Mouse (Mus musculus): ENCODE measurements around the gene Acer2. TPM values are rescaled to one million over a fixed set of nuclear protein-coding genes. Genes with fewer than 3 reads are reported as not detected.

The Acer2 gene
- polyA plus RNA-seq, 1 experiment from 2014 or later = 36.0 TPM

GRCm38 (mm10) chr4:86857113-86858069 lies 16.8 kb upstream of the Acer2 start, which contains the start of gene Rps6:
Gene Rps6, minus strand, starts transcription at chr4:86857412.
- H3K4me2 ChIP-seq = peak within 1 kb of the TSS; percentile 89
- H3K27me3 ChIP-seq (replicated peaks) = no peaks in the 10 kb centered on the region
- peaks cover 32% of the 10 kb centered on the region for H3K36me3 ChIP-seq
- ATAC-seq (ENCODE audit: insufficient number of reproducible peaks, low FRiP score) = peak; percentile 97
- peaks cover 14% of the 10 kb centered on the region for H3K4me1 ChIP-seq (replicated peaks)
- peak within 1 kb of the TSS; percentile 93 for H3K27ac ChIP-seq (ENCODE audit: poor library complexity, severe bottlenecking)
- no peaks in the 10 kb centered on the region for H3K9me3 ChIP-seq (replicated peaks)
- peak within 1 kb of the TSS; percentile 100 for H3K9ac ChIP-seq
- peak within 1 kb of the TSS; percentile 100 for H3K4me3 ChIP-seq
- under 1% methylated on average over 68 of the region's 68 CpGs for WGBS

- H3K4me3 ChIP-seq = peak overlapping the region; percentile 100
- peak overlapping the region; percentile 93; the same call in 1 of the 2 replicates for H3K27ac ChIP-seq (ENCODE audit: poor library complexity, severe bottlenecking)
- WGBS = 51% methylated on average over 12 of the region's 12 CpGs
- peak overlapping the region; percentile 89 for H3K4me2 ChIP-seq
- peaks cover 25% of the 10 kb centered on the region for H3K36me3 ChIP-seq
- H3K9ac ChIP-seq = peak overlapping the region; percentile 88
- no peaks in the 10 kb centered on the region for H3K9me3 ChIP-seq (replicated peaks)
- ATAC-seq (ENCODE audit: insufficient number of reproducible peaks, low FRiP score) = no peak
- peaks cover 14% of the 10 kb centered on the region for H3K4me1 ChIP-seq (replicated peaks)
- H3K27me3 ChIP-seq (replicated peaks) = no peaks in the 10 kb centered on the region
Measured at GRCm38 (mm10) chr4:86858070-86858440, 16.1 kb upstream of the Acer2 start.

- H3K4me3 ChIP-seq = no peak overlapping the region
- H3K36me3 ChIP-seq = no peaks in the 10 kb centered on the region
- H3K4me1 ChIP-seq (replicated peaks) = no peaks in the 10 kb centered on the region
- ATAC-seq (ENCODE audit: insufficient number of reproducible peaks, low FRiP score) = no peak
- H3K4me2 ChIP-seq = no peak overlapping the region
- no peak overlapping the region for H3K9ac ChIP-seq
- H3K27me3 ChIP-seq (replicated peaks) = no peaks in the 10 kb centered on the region
- H3K9me3 ChIP-seq (replicated peaks) = peaks cover 2% of the 10 kb centered on the region; the same call in 1 of the 2 replicates
- H3K27ac ChIP-seq (ENCODE audit: poor library complexity, severe bottlenecking) = no peak overlapping the region
- 72% methylated on average over 5 of the region's 5 CpGs for WGBS
Measured at GRCm38 (mm10) chr4:86864087-86864486, 10.1 kb upstream of the Acer2 start.

GRCm38 (mm10) chr4:86871988-86872387 lies 2.2 kb upstream of the Acer2 start:
- 0 out of 2 replicates have a peak, but pooled peaks cover 4% of the 10 kb centered on the region for H3K27me3 ChIP-seq (replicated peaks)
- no peaks in the 10 kb centered on the region for H3K4me1 ChIP-seq (replicated peaks)
- peaks cover 2% of the 10 kb centered on the region; the same call in 1 of the 2 replicates for H3K9me3 ChIP-seq (replicated peaks)
- no peak for ATAC-seq (ENCODE audit: insufficient number of reproducible peaks, low FRiP score)
- no peak overlapping the region for H3K4me3 ChIP-seq
- no peaks in the 10 kb centered on the region for H3K36me3 ChIP-seq
- no peak overlapping the region for H3K9ac ChIP-seq
- no peak overlapping the region for H3K27ac ChIP-seq (ENCODE audit: poor library complexity, severe bottlenecking)
- no peak overlapping the region for H3K4me2 ChIP-seq

GRCm38 (mm10) chr4:86873072-86873471 lies 1.1 kb upstream of the Acer2 start:
- Histone ChIP-seq H3K9me3 (replicated peaks) (peaks cover 2% of the 10 kb centered on the region; the same call in 1 of the 2 replicates), H3K27me3 (replicated peaks) (0 out of 2 replicates have a peak, but pooled peaks cover 4% of the 10 kb centered on the region), H3K4me2 (no peak overlapping the region), H3K27ac (ENCODE audit: poor library complexity, severe bottlenecking) (no peak overlapping the region), H3K9ac (no peak overlapping the region), H3K4me3 (no peak overlapping the region), H3K4me1 (replicated peaks) (no peaks in the 10 kb centered on the region), H3K36me3 (peaks cover 3% of the 10 kb centered on the region; the same call in 1 of the 2 replicates)
- WGBS = 62% methylated on average over 4 of the region's 4 CpGs
- ATAC-seq (ENCODE audit: insufficient number of reproducible peaks, low FRiP score) = no peak

- ATAC-seq (ENCODE audit: insufficient number of reproducible peaks, low FRiP score) = no peak
- Histone ChIP-seq H3K27me3 (replicated peaks) (no peaks in the 10 kb centered on the region), H3K36me3 (peaks cover 4% of the 10 kb centered on the region; the same call in 1 of the 2 replicates), H3K9ac (no peak overlapping the region), H3K27ac (ENCODE audit: poor library complexity, severe bottlenecking) (0 out of 2 replicates have a peak overlapping the region, but pooled peaks have one; percentile 22), H3K4me3 (no peak overlapping the region), H3K4me2 (no peak overlapping the region), H3K4me1 (replicated peaks) (peaks cover 7% of the 10 kb centered on the region; the same call in 1 of the 2 replicates), H3K9me3 (replicated peaks) (no peaks in the 10 kb centered on the region)
- 75% methylated on average over 2 of the region's 2 CpGs for WGBS
Measured at GRCm38 (mm10) chr4:86879477-86879876, 5.3 kb downstream of the Acer2 start.

GRCm38 (mm10) chr4:86881178-86881577 lies 7.0 kb downstream of the Acer2 start:
- Histone ChIP-seq H3K4me1 (replicated peaks) (peaks cover 12% of the 10 kb centered on the region), H3K9me3 (replicated peaks) (no peaks in the 10 kb centered on the region), H3K4me2 (no peak overlapping the region), H3K36me3 (peaks cover 4% of the 10 kb centered on the region; the same call in 1 of the 2 replicates), H3K27ac (ENCODE audit: poor library complexity, severe bottlenecking) (no peak overlapping the region), H3K4me3 (no peak overlapping the region), H3K9ac (no peak overlapping the region), H3K27me3 (replicated peaks) (no peaks in the 10 kb centered on the region)
- ATAC-seq (ENCODE audit: insufficient number of reproducible peaks, low FRiP score) = no peak
- WGBS = 85% methylated on average over 4 of the region's 4 CpGs

- peaks cover 18% of the 10 kb centered on the region for H3K4me1 ChIP-seq (replicated peaks)
- no peak overlapping the region for H3K9ac ChIP-seq
- WGBS = 51% methylated on average over 2 of the region's 2 CpGs
- H3K27ac ChIP-seq (ENCODE audit: poor library complexity, severe bottlenecking) = 0 out of 2 replicates have a peak overlapping the region, but pooled peaks have one; percentile 26
- H3K4me2 ChIP-seq = no peak overlapping the region
- H3K9me3 ChIP-seq (replicated peaks) = no peaks in the 10 kb centered on the region
- peaks cover 4% of the 10 kb centered on the region; the same call in 1 of the 2 replicates for H3K36me3 ChIP-seq
- H3K4me3 ChIP-seq = no peak overlapping the region
- no peaks in the 10 kb centered on the region for H3K27me3 ChIP-seq (replicated peaks)
- no peak for ATAC-seq (ENCODE audit: insufficient number of reproducible peaks, low FRiP score)
Measured at GRCm38 (mm10) chr4:86882413-86882812, 8.2 kb downstream of the Acer2 start.

- no peaks in the 10 kb centered on the region for H3K27me3 ChIP-seq (replicated peaks)
- H3K4me2 ChIP-seq = no peak overlapping the region
- no peak overlapping the region for H3K27ac ChIP-seq (ENCODE audit: poor library complexity, severe bottlenecking)
- WGBS = 51% methylated on average over 4 of the region's 4 CpGs
- no peak overlapping the region for H3K9ac ChIP-seq
- no peak for ATAC-seq (ENCODE audit: insufficient number of reproducible peaks, low FRiP score)
- H3K4me1 ChIP-seq (replicated peaks) = peaks cover 18% of the 10 kb centered on the region
- peaks cover 9% of the 10 kb centered on the region for H3K36me3 ChIP-seq
- 0 out of 2 replicates have a peak, but pooled peaks cover 4% of the 10 kb centered on the region for H3K9me3 ChIP-seq (replicated peaks)
- no peak overlapping the region for H3K4me3 ChIP-seq
Measured at GRCm38 (mm10) chr4:86884945-86885344, 10.7 kb downstream of the Acer2 start.

GRCm38 (mm10) chr4:86885790-86886159 lies 11.6 kb downstream of the Acer2 start:
- H3K9ac ChIP-seq = peak overlapping the region; percentile 50
- 0 out of 2 replicates have a peak, but pooled peaks cover 4% of the 10 kb centered on the region for H3K9me3 ChIP-seq (replicated peaks)
- ATAC-seq (ENCODE audit: insufficient number of reproducible peaks, low FRiP score) = peak; percentile 41; the same call in 1 of the 2 replicates
- 23% methylated on average over 12 of the region's 12 CpGs for WGBS
- H3K27me3 ChIP-seq (replicated peaks) = no peaks in the 10 kb centered on the region
- H3K36me3 ChIP-seq = peaks cover 9% of the 10 kb centered on the region
- H3K27ac ChIP-seq (ENCODE audit: poor library complexity, severe bottlenecking) = peak overlapping the region; percentile 92
- H3K4me1 ChIP-seq (replicated peaks) = peaks cover 14% of the 10 kb centered on the region
- peak overlapping the region; percentile 49 for H3K4me3 ChIP-seq
- H3K4me2 ChIP-seq = peak overlapping the region; percentile 80

Measured in heart, embryonic 12.5 days (tissue).